Mouse (Mus musculus): ENCODE measurements around the gene Psmb11. TPM values are rescaled to one million over a fixed set of nuclear protein-coding genes. Genes with fewer than 3 reads are reported as not detected.

Gene Psmb11
- polyA plus RNA-seq, 1 experiment from 2014 or later = not detected

DNA sequence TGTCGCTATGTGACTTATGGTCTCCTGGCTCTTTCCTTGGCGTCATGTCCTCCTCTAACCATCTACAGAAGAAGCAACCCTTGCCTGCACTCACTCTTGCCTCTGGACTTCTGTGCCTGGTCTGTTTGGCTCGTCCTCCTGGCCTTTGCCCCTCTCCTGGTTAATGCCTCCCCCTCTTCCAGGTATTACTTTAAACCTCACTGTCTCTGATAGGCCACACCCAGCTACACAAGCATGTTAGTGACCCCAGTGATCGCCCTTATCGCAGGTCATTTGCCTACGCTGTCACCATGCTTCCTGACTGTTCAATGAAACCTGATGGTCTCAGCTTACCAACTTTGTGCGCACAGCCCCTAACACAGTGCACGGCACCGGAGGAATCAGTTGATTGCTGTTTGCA, 38.7 kb upstream of the Psmb11 start:
- ATAC-seq (ENCODE audit: insufficient number of reproducible peaks, low FRiP score, low TSS enrichment, low read depth) = no peak
- Histone ChIP-seq H3K4me1 (peaks cover 5% of the 10 kb centered on the region), H3K9ac (no peak overlapping the region), H3K27ac (no peak overlapping the region), H3K27me3 (no peaks in the 10 kb centered on the region), H3K36me3 (peaks cover 20% of the 10 kb centered on the region; the same call in 1 of the 2 replicates), H3K4me2 (no peak overlapping the region), H3K9me3 (no peaks in the 10 kb centered on the region), H3K4me3 (no peak overlapping the region)
- 93% methylated on average over 9 of the region's 9 CpGs for WGBS

DNA sequence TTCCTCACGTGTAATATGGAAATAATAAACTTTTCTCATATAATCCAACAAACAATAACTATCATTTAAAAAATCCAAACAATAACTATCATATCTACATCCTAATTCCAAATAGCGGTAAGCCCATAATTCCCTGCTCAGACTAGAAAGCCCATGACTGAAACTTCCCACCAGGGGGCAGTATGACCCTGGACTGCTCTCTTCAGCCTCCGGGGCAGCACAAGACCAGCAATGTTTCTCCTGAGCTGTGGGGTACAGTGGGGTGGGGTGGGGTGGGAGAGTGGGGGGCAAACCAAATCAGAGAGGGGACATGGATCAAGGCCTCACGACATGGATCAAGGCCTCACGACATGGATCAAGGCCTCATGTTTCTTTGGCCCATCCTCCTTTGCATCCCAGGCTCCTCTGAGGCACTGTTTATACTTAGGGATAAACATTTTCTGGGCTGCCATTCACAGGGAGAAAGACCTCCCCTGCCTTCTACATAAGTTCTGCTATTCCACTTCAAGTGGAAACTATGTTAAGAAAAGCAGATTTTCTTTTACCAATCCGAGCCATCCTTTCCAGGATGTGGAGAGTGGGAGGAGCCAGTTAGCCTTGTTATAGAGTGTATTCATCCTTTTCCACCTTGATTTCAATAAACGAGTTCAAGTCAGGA, 37.4 kb upstream of the Psmb11 start:
- no peaks in the 10 kb centered on the region for H3K27me3 ChIP-seq
- no peak overlapping the region for H3K4me2 ChIP-seq
- peaks cover 20% of the 10 kb centered on the region; the same call in 1 of the 2 replicates for H3K36me3 ChIP-seq
- H3K4me3 ChIP-seq = no peak overlapping the region
- no peak overlapping the region for H3K27ac ChIP-seq
- H3K9me3 ChIP-seq = no peaks in the 10 kb centered on the region
- ATAC-seq (ENCODE audit: insufficient number of reproducible peaks, low FRiP score, low TSS enrichment, low read depth) = 0 out of 2 replicates have a peak, but pooled peaks have one; percentile 30
- 51% methylated on average over 7 of the region's 7 CpGs for WGBS
- no peak overlapping the region for H3K9ac ChIP-seq
- H3K4me1 ChIP-seq = no peaks in the 10 kb centered on the region; the same call in 1 of the 2 replicates

DNA sequence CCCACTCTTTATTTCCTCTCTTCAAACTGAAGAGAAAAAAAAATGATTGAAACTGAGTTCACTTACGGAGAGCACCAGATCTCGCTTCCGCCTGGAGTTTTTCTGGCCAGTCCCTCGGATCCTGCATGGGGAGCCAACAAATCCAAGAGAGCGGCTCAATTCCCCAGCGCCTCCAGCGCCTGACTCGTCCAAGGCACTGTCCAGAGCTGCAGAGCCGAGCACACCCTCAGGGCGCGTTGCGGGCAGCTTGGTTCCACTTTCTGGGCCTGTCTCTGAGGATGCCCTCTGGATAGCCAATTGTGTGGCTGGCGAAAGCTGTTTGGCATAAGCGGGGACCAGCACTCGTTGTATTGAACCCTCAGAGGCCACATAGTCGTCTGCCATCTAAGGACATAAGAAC, 30.2 kb upstream of the Psmb11 start:
- no peak overlapping the region for H3K27ac ChIP-seq
- no peak for ATAC-seq (ENCODE audit: insufficient number of reproducible peaks, low FRiP score, low TSS enrichment, low read depth)
- no peak overlapping the region for H3K9ac ChIP-seq
- H3K9me3 ChIP-seq = no peaks in the 10 kb centered on the region
- no peak overlapping the region for H3K4me2 ChIP-seq
- no peak overlapping the region for H3K4me3 ChIP-seq
- H3K27me3 ChIP-seq = no peaks in the 10 kb centered on the region
- peaks cover 18% of the 10 kb centered on the region for H3K36me3 ChIP-seq
- peaks cover 6% of the 10 kb centered on the region; the same call in 1 of the 2 replicates for H3K4me1 ChIP-seq
- WGBS = 91% methylated on average over 16 of the region's 16 CpGs

DNA sequence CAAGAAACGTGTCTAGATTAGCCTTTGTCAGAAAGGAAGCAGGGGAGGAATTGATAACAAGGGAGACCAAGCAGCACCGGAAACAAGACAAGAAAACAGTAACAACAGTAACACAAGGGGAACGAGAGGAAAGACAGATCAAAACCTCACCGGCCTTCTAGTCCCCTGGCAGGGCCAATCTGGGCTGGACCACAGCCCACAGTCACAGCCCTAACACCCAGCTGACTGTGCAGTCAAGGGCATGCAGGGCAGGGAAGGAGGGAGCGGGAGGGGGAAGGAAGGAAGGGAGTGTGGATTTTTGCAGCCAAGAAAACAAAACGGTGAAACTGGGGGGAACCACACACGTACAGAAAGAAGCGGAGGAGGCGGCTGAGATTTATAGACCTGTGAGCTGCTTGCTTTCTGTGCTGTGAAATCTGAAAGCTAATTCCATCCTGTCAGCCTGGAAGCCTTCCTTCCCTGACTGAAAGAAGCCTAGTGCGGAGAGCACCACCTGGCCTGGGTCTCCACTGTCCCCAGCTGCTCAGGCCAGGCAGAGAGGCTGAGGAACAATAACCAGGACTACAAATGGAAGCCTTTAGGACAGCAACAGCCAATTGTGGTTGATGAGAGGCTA, 28.8 kb upstream of the Psmb11 start:
- no peak for ATAC-seq (ENCODE audit: insufficient number of reproducible peaks, low FRiP score, low TSS enrichment, low read depth)
- Histone ChIP-seq H3K4me3 (no peak overlapping the region), H3K4me2 (no peak overlapping the region), H3K27ac (peak overlapping the region; percentile 22), H3K36me3 (peaks cover 18% of the 10 kb centered on the region), H3K27me3 (no peaks in the 10 kb centered on the region), H3K9me3 (no peaks in the 10 kb centered on the region), H3K9ac (no peak overlapping the region), H3K4me1 (peaks cover 6% of the 10 kb centered on the region; the same call in 1 of the 2 replicates)
- 42% methylated on average over 10 of the region's 10 CpGs for WGBS

DNA sequence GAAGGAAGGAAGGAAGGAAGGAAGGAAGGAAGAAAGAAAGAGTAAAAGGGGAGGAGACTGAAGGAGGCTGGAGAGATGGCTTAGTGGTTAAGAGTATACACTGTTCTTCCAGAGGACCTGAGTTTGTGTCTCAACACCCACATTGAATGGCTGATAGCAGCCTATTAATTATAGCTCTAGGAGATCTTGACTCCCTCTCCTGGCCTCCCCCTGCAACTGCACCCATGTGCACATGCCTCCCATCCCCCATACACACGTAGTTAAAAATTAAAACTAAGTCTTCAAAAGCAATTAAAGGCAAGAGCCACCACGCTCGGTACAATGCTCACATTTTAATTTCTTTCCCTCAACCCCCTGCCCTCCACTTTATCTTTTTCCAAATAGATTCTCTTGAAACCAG, 27.2 kb upstream of the Psmb11 start:
- Histone ChIP-seq H3K4me1 (peaks cover 6% of the 10 kb centered on the region; the same call in 1 of the 2 replicates), H3K27ac (no peak overlapping the region), H3K27me3 (no peaks in the 10 kb centered on the region), H3K9me3 (no peaks in the 10 kb centered on the region), H3K4me2 (no peak overlapping the region), H3K4me3 (no peak overlapping the region), H3K9ac (no peak overlapping the region), H3K36me3 (peaks cover 22% of the 10 kb centered on the region)
- 88% methylated on average over 3 of the region's 3 CpGs for WGBS
- no peak for ATAC-seq (ENCODE audit: insufficient number of reproducible peaks, low FRiP score, low TSS enrichment, low read depth)

DNA sequence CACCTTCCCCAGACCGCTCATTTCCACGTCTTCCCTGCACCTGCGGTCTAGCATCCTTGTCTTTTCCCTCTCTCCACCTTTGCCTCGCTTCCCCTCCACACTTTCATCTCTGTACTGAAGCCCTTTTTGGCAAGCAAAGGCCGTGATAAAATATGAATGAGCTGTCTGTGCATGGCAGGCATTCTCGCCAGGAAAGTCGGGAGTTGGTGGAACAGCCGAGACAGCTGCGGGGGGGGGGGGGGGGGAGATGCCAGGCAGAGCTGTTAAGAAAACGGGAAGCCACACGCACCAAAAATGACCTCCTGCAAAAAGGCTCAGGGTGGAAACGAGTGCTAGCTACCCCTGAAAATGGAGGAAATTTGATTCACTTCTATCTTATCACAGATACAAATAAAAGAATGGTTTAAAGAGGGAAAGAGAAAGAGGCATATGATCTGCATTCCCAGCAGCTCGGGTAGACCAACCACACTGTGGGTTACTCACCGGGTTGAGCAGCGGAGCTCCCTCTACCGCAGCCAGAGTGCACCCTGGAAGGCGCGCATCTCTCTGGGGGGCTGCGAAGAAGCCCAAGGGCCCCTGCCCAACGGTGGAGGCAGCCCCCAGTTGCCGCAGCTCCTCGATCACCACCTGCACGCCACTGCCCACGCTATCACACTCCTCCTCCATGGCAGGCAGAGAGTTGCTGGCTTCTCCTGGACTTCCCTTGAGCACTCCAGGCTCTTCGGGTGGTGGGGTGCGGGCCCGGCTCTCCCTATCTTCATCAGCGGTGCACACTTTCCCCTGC, 26.4 kb upstream of the Psmb11 start:
- Histone ChIP-seq H3K9me3 (no peaks in the 10 kb centered on the region), H3K4me1 (peaks cover 6% of the 10 kb centered on the region; the same call in 1 of the 2 replicates), H3K4me3 (no peak overlapping the region), H3K4me2 (no peak overlapping the region), H3K27me3 (no peaks in the 10 kb centered on the region), H3K9ac (no peak overlapping the region), H3K36me3 (peaks cover 27% of the 10 kb centered on the region), H3K27ac (no peak overlapping the region)
- WGBS = 77% methylated on average over 28 of the region's 28 CpGs
- ATAC-seq (ENCODE audit: insufficient number of reproducible peaks, low FRiP score, low TSS enrichment, low read depth) = no peak

DNA sequence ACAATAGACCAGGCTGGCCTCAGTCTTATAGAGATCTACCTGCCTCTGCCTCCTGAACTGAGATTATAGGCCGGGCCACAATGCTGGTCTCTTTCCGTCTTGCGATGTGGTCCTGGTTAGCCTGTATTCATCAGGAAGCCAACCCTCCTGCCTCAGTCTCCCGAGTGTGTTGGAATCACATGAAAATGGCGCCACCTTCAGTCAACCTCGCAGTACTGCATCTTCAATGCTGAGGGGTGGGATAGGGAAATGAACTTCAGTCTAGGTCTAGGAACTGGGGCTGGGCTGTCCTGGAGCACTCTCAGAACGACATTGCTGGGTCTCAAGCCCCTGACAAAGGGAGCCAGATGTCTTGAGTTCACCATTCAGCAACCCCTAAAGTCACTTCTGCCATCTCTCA, 24.1 kb upstream of the Psmb11 start:
- Histone ChIP-seq H3K4me1 (peaks cover 6% of the 10 kb centered on the region; the same call in 1 of the 2 replicates), H3K36me3 (peaks cover 20% of the 10 kb centered on the region; the same call in 1 of the 2 replicates), H3K27ac (no peak overlapping the region), H3K9me3 (no peaks in the 10 kb centered on the region), H3K4me2 (no peak overlapping the region), H3K9ac (no peak overlapping the region), H3K4me3 (no peak overlapping the region), H3K27me3 (no peaks in the 10 kb centered on the region)
- no peak for ATAC-seq (ENCODE audit: insufficient number of reproducible peaks, low FRiP score, low TSS enrichment, low read depth)
- 77% methylated on average over 7 of the region's 7 CpGs for WGBS

DNA sequence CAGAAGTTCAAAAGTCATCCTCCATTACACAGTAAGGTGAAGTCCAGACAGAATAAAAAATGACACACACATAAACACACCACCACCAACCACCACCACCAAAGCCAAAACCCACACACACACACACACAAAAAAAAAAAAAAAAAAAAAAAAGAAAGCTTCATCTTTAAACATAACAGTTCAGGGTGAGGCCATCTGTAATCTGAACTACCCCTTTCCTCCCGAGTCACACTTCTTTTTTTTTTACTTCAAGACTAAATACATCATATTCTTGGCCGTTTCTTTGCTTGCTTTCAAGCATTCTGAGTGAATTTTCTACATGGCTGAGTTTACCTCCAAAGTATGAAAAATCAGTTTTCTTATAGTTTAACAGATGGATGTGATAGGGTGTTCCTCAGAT, 19.6 kb upstream of the Psmb11 start:
- Histone ChIP-seq H3K9me3 (no peaks in the 10 kb centered on the region), H3K9ac (no peak overlapping the region), H3K4me3 (no peak overlapping the region), H3K4me2 (no peak overlapping the region), H3K36me3 (0 out of 2 replicates have a peak, but pooled peaks cover 9% of the 10 kb centered on the region), H3K27me3 (no peaks in the 10 kb centered on the region), H3K27ac (no peak overlapping the region), H3K4me1 (peaks cover 21% of the 10 kb centered on the region)
- no peak for ATAC-seq (ENCODE audit: insufficient number of reproducible peaks, low FRiP score, low TSS enrichment, low read depth)
- WGBS = 57% methylated on average over 2 of the region's 2 CpGs

DNA sequence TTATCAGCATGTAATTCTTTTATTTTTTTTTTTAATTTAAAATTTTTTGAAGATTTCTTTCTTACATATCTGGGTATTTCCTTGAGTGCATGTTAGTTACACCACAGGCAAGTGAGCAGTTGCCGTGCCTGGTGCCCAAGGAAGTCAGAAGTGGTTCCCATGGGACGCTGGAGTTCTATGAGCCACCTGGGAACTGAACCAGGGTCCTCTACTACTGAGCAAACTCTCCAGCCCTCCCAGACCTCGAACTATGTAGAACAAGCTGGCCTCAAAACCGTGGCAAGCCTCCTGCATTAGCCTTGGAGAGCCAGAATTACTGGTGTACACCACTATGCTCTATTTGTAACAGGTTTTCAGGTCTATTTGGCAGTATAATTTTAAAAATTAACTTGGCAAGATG, 18.6 kb upstream of the Psmb11 start:
- Histone ChIP-seq H3K4me3 (peak overlapping the region; percentile 69), H3K9ac (no peak overlapping the region), H3K27me3 (no peaks in the 10 kb centered on the region), H3K27ac (peak overlapping the region; percentile 98), H3K9me3 (no peaks in the 10 kb centered on the region), H3K36me3 (0 out of 2 replicates have a peak, but pooled peaks cover 9% of the 10 kb centered on the region), H3K4me2 (peak overlapping the region; percentile 45), H3K4me1 (peaks cover 21% of the 10 kb centered on the region)
- ATAC-seq (ENCODE audit: insufficient number of reproducible peaks, low FRiP score, low TSS enrichment, low read depth) = no peak
- WGBS = 30% methylated on average over 4 of the region's 4 CpGs

DNA sequence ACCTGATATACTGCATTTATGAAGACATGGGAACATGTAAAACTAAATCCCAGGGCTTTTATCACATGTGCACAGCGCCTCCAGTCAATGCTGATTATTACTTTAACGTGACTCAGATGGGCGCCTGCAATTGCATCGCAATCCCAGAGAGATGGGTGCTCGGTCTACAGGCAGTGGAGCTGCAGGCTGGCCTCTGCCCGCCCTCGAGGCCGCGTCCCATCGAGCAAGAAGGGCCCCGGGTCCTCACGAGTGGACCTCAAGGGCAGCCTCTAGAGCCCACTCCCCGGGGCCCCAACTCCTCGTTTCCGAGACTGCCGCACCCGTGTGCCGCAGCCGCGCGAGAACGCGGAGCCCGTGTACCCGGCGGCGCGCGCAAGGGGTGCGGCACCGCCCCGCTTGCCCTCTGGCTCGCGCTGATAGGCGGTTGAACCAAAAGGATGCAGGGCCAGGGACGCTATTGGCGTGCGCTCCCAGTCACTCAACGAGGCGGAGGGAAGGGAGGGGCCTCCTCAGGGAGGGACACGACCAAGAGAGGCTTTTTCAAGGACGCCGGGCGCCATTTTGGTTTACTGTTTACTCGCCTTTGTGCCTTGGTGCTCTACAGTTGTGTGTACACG, 18.1 kb upstream of the Psmb11 start:
- Histone ChIP-seq H3K4me2 (peak overlapping the region; percentile 45), H3K4me3 (peak overlapping the region; percentile 69), H3K27ac (peak overlapping the region; percentile 98), H3K4me1 (peaks cover 21% of the 10 kb centered on the region), H3K9me3 (no peaks in the 10 kb centered on the region), H3K36me3 (0 out of 2 replicates have a peak, but pooled peaks cover 9% of the 10 kb centered on the region), H3K9ac (peak overlapping the region; percentile 75), H3K27me3 (no peaks in the 10 kb centered on the region)
- under 1% methylated on average over 46 of the region's 46 CpGs for WGBS
- peak; percentile 98 for ATAC-seq (ENCODE audit: insufficient number of reproducible peaks, low FRiP score, low TSS enrichment, low read depth)

DNA sequence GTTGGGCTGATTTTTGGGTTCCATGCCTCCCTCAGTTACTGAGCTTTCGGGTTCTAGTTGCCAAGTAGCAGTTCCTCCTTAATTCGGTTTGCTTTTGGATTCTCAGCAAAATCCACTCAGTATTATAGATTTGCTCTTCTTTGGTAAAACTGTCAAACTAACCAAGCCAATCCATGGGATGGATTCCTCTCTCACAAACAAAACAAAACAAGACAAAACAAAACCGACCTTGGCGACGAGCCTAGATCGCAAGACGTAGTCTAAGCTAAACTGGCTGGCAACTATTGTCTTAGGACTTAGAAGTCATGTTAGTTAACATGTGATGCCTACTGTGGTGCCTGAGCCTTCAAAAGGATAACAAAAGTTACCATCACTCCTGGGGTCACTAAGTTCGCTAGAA, 17.5 kb upstream of the Psmb11 start:
- 79% methylated on average over 8 of the region's 8 CpGs for WGBS
- Histone ChIP-seq H3K9ac (no peak overlapping the region), H3K4me3 (peak overlapping the region; percentile 69), H3K27me3 (no peaks in the 10 kb centered on the region), H3K27ac (peak overlapping the region; percentile 98), H3K4me1 (peaks cover 21% of the 10 kb centered on the region), H3K4me2 (peak overlapping the region; percentile 45), H3K36me3 (0 out of 2 replicates have a peak, but pooled peaks cover 9% of the 10 kb centered on the region), H3K9me3 (no peaks in the 10 kb centered on the region)
- ATAC-seq (ENCODE audit: insufficient number of reproducible peaks, low FRiP score, low TSS enrichment, low read depth) = no peak

Measured in limb, embryonic 15.5 days (tissue).